Mouse (Mus musculus): ENCODE data around the gene Grin2d.
A peak's percentile ranks its signal among the peaks of the same experiment; 100 is the strongest.

Grin2d gene

DNA sequence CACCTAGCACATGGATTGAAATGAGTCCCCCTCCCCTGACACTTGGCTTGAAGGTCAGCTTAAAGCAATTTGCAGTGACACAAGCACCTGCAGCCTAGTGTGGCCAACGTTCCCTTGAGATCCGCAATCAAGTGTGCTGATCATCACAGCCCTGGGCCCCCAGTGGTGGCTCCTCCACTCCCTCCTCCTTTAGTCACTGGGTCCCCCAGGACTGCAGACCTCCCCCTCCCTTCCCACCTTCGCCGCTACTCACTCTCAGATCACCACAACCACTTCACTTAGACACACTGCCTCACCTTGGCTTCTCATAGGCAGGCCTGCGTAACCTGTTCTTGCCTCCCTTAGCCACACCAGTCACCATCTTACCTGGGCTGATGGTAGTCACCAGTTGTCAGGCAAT, 72.2 kb downstream of the Grin2d start:
- no peak for DNase-seq

DNA sequence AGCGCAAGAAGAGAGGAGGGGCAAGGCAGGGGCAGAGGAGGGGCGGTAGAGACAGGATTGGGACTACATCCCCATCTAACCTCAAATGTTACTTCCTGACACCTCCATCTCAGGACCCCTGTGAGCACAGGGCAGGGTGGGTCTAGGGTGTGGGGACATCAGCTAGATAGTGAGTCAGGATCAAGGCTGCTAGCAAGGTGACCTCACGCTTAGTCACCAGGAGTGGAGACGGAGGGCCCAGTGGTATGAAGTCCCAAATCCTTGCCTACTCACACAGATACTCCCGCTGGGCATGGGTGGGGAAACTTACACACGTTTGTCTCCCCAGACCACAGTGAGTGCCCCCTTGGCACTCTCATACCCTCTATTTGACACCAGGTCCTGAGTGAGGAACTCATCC, 75.6 kb downstream of the Grin2d start:
- DNase-seq, result no peak

DNA sequence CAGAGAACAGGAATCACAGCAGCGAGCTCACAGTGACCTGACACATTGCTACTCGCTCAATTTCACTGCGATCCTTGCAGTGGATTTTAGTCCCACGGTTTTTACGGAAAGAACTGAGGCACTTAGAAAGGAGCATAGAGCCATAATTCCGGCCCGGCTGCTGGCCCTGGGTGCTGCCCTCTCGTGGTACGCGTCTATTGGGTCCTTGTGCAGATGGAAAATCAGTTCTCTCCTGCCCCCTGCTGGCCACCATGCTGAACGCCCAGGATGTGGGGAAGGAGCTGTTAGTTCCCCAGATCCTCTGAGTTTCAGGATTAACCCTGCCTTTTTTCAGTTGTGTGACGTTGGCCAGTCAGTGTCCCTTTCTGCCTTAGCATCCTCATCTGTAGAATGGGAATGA, 76.8 kb downstream of the Grin2d start:
- DNase-seq, result peak; percentile 89

DNA sequence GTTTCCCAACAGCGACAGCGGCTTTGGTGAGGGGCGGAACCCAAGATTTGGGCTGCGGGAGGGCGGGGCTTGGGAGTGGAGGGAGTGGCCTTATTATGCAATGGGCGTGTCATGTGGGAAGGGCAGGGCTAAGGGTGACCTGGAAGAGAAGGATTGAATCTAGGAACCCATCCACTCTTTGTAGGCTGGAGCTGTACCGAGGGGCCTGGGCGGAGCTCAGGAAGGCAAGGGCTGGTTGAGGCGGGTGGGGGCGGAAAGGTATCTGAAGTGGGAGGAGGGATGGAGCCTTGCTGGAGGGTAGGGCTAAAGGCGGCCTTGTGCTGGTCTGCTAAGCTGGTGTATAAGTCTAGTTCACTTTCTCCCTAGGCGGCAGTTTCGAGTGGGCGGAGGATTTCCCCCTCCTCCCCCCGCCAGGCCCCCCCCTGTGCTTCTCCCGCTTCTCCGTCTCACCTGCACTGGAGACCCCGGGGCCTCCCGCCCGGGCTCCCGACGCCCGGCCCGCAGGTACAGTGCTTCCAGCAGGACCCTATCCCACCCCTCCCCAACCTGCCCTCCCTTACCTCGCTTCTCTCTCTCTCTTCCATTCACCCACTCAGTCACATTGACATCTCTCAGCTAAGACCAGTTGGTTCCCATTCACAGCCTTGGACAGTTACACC, 77.5 kb downstream of the Grin2d start:
- DNase-seq, result no peak

DNA sequence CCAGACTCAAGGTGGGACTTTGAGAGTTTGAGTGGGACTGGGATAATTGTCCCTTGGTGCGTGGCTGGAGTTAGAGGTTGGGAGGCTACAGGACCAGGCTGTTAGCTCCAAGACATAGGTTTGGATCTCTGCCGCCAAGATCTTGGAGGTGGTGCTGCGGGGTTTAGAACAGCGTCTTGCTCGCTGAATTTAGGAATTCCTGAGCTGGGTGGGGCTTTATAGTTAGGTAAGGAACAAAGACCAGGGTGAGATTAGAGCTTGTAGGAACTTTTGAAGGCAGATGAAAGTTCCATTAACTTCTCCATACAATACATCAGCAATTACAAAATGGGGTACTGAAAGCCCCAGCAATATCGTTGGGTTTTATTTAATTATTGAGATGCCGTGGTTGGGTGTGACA, 78.2 kb downstream of the Grin2d start:
- peak; percentile 12 for DNase-seq

DNA sequence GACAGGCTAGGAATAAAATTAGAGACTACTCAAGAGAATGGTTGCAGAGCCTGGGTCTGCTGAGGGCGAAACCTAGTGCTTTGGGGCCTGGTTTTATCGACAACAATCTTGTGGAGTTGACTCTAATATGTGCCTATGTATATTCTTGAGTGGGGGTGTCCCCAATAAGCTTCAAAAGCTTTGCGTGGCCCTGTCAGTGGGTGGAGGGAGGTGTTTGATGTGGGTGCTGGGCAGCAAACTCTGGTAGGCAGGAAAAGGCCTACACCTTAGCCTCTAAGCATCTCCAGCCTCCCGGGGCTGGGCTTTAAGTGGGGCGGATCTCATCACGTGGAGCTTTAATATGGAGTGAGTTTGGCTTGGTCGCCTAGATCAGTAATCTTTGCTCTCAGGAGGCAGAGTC, 79.2 kb downstream of the Grin2d start:
- DNase-seq, result no peak

DNA sequence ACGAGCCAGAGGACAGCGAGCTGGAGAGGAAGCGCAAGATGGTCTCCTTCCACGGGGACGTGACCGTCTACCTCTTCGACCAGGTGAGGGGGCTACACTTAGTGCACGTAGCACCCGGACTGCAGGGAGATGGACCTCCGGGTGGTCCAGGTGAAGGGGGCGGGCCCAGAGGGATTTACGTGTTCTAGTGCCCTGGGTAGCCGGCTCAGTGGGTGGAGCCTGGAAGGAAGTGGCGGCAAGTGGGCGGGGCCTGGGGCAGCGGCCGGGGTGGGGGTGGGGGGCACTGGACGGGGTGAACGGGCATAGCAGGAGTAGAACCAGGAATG, 79.7 kb downstream of the Grin2d start:
- peak; percentile 61 for DNase-seq

DNA sequence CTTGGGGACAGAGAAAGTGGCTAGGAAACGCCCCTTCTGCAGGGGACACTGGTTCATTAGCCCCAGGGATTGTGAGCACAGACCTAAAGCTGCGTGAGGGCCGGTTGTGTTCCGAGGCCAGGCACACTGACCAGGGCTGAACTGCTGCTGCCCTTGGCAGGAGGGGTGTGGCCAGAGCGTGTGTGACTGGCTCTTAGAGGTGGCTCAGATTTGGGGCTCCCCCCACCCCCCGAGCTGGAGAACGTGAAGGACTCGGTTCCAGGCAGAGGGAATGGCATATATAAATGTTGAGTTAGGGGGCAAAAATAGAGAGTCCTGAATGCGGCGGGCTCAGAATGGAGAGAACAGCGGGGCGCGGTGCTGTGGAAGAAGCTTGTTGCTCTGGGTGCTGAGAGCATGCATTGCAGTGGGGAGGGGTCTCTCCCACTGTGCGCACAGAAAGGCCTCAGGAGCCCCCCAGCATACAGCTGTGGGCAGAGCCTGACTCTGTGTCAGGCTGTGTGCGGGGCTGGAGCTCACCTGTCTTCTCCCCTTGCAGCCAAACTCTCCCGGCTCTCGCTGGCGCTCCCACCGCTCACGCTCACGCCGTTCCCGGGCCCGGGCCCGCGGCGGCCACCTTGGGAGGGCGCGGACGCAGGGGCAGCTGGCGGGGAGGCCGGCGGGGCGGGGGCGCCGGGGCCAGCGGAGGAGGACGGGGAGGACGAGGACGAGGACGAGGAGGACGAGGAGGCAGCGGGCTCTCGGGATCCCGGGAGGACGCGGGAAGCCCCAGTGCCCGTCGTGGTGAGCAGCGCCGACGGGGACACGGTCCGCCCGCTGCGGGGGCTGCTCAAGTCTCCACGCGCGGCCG, 80.3 kb downstream of the Grin2d start:
- DNase-seq, result peak; percentile 50

DNA sequence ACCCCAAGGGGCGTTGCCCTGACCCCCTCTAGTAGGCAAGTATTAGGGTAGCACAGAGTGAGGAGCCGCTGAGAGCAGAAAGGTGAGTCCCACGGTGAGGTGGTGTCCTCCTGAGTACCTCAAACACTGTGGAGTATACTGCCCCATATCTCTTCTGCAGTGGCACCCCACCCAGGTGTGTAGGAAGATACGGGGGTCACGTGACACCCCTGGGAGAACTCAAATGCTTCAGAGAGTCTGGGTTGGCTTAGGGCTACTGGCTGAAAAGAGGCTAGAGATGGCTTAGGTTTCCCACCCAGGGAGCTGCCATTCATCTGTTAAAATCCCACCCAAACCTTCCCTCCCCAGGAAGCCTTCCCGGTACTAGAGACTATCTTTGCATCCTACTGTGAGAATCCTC, 81.2 kb downstream of the Grin2d start:
- peak; percentile 28 for DNase-seq

DNA sequence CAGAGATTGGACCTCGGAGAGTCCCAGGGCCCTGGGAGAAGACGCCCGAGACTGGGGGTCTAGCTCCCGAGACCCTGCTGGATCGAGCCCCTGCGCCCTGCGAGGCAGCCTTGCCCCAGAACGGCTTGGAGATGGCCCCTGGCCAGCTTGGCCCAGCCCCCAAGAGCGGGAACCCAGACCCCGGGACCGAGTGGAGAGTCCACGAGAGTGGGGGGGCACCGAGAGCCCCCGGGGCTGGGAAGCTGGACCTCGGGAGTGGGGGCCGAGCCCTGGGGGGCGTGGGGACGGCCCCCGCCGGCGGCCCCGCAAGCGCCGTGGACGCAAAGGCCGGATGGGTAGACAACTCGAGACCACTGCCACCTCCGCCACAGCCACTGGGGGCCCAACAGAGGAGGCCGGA, 83.2 kb downstream of the Grin2d start:
- peak; percentile 47 for DNase-seq

DNA sequence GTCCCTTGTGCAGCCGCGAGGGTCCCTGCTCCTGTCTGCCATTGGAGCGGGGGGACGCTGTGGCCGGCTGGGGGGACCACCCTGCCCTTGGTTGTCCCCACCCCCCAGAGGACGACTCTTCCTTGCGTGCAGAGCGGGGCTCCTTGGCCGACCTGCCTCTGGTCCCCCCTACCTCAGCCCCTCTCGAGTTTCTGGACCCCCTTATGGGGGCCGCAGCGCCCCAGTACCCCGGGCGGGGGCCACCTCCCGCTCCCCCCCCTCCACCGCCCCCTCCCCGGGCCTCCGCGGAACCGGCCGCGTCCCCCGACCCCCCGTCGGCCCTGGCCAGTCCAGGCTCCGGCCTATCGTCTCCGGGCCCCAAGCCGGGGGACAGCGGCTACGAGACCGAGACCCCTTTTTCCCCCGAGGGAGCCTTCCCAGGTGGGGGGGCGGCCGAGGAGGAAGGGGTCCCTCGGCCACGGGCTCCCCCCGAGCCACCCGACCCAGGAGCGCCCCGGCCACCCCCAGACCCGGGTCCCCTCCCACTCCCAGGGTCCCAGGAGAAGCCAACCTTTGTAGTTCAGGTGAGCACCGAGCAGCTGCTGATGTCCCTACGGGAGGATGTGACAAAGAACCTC, 84.1 kb downstream of the Grin2d start:
- peak; percentile 34 for DNase-seq

DNA sequence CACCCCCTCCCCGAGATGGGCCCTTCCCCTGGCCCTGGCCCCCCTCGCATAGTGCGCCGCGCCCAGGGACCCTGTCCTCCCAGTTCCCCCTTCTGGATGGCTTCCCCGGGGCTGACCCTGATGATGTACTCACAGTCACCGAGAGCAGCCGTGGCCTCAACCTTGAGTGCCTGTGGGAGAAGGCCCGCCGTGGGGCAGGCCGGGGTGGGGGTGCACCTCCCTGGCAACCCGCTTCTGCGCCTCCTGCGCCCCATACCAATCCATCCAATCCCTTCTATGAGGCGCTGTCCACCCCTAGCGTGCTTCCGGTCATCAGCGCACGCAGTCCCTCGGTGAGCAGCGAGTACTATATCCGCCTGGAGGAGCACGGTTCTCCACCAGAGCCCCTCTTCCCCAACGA, 84.9 kb downstream of the Grin2d start:
- DNase-seq, result no peak

DNA sequence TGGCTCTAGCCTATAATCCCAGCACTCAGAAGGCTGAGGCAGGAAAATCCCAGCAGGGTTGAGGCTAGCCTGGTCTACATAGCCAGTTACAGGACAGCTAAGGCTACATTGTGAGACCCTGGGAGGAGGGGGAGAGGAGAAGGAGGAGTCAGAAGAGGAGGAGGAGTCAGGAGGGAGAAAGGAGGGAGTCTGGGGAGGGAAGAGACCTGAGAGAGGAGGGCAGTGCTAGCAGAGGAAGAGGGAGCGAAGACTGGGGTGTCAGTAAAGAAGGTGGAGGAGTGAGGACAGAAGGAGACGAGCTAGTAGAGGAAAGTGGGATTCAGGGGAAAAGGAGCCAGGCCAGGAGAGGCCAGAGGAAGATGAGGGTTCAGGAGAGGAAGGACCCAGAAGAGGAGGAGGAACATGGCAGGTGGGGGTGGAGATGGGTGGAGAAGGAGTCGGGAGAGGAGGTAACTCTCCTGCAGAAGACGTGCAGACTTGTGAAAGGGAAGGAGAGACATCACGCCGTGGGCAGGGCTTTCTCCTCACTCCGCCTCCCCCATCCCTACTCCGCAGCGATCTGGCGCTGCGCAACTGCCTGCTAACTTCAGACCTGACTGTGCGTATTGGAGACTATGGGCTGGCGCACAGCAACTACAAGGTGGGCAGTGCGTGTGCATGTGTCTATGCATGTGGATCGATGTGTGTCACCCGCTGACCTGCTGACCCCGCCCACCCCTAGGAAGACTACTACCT, 86.3 kb downstream of the Grin2d start:
- peak; percentile 28 for DNase-seq

DNA sequence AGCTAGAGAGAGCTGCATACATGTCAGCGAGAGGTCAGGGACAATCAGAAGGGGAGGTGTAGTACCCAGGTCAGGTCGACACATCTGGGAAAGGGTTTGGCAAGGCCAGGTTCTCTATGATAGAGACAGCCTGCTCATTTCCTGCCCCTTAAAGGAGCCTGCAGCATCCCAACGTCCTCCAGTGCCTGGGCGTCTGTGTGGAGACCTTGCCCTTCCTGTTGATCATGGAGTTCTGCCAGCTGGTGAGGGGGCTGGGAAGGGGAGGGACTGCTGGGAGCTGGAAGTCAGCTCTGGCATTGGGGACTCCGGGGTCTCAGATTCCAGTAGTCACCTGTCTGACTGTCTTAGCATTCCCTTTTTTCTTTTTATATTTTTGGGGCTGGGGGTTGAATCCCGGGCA, 87.5 kb downstream of the Grin2d start:
- peak; percentile 35 for DNase-seq

DNA sequence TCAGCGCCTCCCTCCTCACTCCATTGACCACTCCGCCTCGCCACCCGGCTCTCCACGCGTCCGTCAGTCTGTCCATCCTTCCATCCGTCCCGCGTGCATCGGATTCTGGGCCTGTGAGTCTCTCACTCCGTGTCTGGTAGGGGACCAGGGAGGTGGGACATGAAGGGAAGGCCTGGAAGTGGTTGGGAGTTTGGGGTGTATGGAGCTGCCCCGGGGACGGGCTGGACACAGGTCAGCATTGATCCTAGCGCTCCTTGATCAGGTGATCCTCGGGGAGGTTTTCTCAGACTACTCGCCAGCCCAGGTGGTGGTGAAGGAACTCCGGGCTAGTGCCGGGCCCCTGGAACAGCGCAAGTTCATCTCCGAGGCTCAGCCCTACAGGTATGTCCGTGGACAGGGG, 90.5 kb downstream of the Grin2d start:
- peak; percentile 71 for DNase-seq

DNA sequence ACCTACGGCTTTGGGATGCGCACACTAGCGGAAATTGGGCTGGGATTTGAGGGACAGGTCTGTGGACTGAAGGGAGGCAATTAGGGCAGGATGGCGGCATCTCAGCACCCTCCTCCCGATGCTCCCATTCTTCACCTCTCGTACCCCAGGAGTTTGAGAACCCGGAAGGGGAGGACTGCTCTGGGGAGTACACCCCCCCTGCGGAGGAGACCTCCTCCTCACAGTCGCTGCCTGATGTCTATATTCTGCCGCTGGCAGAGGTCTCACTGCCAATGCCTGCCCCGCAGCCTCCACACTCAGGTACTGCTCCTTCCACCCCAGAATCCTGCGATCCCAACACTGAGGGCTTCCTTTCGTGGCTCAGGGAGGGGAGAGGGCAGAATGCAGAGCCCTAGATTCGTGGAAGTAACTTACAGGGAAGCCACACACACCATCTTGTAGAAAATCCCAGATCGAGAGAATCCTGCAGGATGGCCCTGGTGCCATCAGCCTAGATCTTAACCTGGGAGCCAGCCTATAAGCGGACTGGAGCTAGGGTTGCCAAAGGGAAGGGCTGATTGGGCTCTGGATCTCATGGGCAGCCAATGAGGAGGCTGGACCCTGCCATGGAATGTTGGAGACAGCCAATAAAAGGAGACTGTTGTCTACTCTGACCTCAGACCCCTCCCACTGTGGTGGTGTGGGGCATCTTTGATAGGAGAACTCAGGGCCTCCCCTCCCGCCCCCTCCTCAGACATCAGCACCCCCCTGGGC, 91.3 kb downstream of the Grin2d start:
- peak; percentile 87 for DNase-seq

DNA sequence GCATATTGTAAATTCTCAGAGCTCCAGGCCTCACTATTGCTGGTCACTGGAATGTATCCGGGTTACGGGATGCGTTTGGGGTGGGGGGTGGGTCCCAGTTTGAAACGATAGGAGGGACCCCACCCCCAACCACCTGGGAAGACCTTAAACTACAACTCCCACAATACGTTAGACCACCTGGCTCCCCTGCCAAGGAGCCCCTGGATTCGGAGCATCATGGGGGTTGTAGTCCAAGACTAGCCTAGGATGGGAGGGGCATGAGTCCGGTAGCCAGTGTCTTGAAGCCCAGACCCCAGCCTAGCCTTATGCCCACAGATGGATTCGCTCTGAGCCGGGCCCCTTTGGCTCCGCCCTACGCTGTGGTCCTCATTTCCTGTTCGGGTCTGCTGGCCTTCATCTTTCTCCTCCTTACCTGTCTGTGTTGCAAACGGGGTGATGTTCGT, 92.0 kb downstream of the Grin2d start:
- peak; percentile 89 for DNase-seq

DNA sequence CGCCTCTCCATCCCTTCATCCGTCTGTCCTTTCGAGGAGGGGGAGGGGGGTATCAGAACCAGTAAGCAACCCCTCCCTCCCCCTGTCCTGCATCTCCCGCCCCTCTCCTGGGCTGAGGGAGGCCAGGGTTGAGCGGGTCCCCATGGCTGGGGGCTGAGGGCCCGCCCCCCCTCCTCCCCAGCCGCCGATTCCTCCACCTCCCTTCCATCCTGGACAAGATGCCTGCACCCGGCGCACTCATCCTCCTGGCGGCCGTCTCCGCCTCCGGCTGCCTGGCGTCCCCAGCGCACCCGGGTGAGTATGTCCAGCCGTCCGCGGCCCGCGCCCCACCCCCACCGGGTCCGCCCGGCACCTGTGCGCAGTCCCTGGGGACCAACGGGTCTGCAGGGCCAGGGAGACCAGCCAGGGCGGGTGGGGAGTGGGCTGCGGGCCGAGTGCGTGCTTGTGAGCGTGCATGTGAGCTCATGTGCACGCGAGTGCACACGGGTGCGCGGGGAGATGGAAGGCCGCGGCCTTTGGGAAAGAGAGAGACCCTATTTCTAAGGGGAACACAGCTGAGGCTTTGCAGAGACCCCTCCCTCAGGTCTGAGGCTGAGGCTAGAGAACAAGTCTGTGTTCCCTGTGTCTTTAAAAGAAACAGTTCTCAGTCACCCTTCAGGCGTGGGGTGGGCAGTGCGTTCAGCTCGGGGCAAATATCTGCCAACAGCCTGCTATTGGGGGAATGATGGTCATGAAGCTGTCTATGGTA, 92.6 kb downstream of the Grin2d start:
- DNase-seq, result peak; percentile 87

DNA sequence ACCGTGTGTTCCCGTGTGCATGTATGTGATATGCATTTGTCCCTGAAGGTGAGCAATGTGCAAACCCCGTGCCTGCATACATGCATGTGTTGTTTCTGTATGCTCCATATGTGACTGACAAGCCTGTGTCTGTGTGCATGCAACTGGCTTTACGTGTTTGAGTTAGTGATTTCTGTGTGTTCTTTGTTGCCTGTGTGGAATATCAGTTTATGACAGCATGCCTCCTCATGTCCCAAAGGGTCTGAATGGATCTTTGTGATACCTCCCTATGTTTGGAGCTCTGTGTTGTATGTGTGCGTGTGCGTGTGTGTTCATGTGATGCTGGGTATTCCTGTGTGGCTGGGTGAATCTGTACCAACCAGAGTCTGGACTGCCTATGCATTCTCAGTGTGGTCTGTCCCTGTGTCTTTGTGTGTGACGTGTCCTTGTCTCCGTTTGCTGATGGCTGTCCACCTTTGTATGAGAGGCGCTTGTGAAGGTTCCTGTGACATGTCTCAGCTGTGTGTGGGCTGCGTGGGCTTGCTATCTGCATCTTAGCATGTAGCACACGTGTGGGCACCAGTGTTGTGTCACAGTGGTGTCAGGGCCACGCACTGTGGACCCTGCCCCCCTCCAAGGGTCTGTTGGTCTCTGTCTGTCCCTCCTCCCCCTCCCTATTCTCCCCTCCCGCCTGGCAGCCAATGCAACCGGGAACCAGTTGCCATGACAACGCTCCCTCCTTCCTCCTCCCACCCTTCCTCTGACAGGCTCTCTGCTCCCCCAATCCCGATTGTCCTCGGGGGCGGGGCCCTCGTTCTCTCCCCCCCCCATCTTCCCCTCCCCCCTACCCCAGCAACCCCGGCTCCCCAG, 93.4 kb downstream of the Grin2d start, which contains the start of gene Sult2b1:
Gene Sult2b1 (minus strand): TSS at position 146 of the 849 bp plus-strand sequence.
- peak; percentile 95 for DNase-seq

DNA sequence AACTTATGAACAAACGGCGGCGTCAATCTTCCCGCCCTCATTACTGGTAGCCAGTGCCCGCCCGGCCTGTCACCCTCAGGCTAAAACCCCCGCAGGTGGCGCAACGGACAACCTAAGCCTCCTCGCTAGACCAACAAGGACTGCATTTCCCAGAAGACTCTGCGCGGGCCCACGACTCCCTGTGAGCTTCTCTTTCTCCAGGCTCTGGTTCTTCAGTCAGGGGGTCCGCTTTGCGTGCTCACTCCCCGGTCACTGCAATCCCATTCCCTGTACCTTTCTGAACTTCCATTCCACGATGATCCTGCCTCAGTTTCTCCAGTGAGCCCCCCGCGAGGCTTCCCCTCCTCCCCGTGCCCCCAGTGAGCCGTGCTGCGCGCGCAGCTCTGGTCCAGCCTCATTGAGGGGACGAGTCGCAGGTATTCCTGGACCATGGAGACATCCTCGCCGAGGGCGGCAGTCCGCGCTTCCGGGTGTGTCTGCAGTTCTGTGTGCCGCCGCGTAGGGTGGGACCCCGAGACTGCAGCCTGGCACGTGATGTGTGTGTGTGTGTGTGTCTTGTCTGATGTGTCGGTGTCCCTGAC, 94.6 kb downstream of the Grin2d start, which contains the start of gene Lmtk3:
Gene Lmtk3 (plus strand): TSS at position 228 of the 581 bp plus-strand sequence.
- DNase-seq, result peak; percentile 88

Data from cerebellum, adult 9-11 months (tissue).